In the genomic region with DNA sequence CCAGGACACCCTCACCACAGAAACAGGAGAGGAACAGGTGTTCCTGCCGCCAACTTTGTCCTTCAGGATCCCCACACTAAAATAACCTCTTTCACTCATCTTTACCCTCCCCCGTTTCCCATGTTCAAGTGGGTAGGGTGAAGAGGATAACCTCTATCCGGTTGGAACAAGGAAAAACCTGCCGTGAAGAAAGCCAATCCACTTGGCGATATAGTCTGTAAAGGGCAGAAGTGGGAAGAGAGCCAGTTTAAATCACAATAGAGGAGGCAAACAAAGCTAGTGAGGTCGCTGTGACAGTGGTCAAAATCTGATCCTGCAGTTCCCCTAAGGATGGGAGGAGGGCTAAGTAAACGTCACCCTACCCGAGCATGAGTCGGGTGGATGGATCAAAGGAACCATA, we compare ENCODE assay signal across 15 mouse cellular contexts.
"Had no signal": no experiment of that assay in that cellular context is flagged by ENCODE, and none has a peak within 500 bp of the region (broad histone marks: within the 10 kb centered on the region; RNA-seq: fewer than 3 reads in every experiment).

No protein-coding gene starts in this region.

- ATAC-seq: liver, embryonic 12.5 days; midbrain, embryonic 16.5 days had no signal

- H3K9me3 ChIP-seq: limb, embryonic 15.5 days; liver, embryonic 12.5 days; midbrain, embryonic 10.5 days; neural tube, embryonic 13.5 days had no signal

- H3K4me2 ChIP-seq: limb, embryonic 15.5 days; liver, embryonic 12.5 days; neural tube, embryonic 13.5 days had no signal

- DNase-seq: kidney, adult 2 months; kidney, postnatal 10 days; kidney, postnatal 4 days; lung, postnatal 4 days; retina, postnatal 1 day; right cerebral cortex, postnatal 4 days; spleen, adult 18-20 months; thymus, adult 2 months; thymus, postnatal 25 days had no signal

- H3K27ac ChIP-seq: layer of hippocampus, adult 2 months; limb, embryonic 15.5 days; liver, embryonic 12.5 days; midbrain, embryonic 10.5 days; neural tube, embryonic 13.5 days had no signal

- H3K27me3 ChIP-seq: limb, embryonic 15.5 days; liver, embryonic 12.5 days; neural tube, embryonic 13.5 days had no signal

- H3K4me3 ChIP-seq: layer of hippocampus, adult 2 months; limb, embryonic 15.5 days; liver, embryonic 12.5 days; midbrain, embryonic 10.5 days; neural tube, embryonic 13.5 days had no signal

- H3K9ac ChIP-seq: limb, embryonic 15.5 days; liver, embryonic 12.5 days; neural tube, embryonic 13.5 days had no signal

- H3K4me1 ChIP-seq: limb, embryonic 15.5 days had no signal
